Mouse (Mus musculus) adrenal gland, postnatal 14 days (tissue): ENCODE data around the gene Gpatch8. TPM values are rescaled to one million over a fixed set of nuclear protein-coding genes. Genes with fewer than 3 reads are reported as not detected.
A peak's percentile ranks its signal among the peaks of the same experiment; 100 is the strongest.
"Not testable (repeated sequence)": the region's sequence is repeated elsewhere in the genome, so short reads cannot be mapped to it uniquely, and the experiment has no call there.

ENCODE experiments used
- DNase-seq: peaks from one replicate; pipeline ENCODE4 v3.0.0; 2021; ENCODE audit warnings: mixed read lengths
- total RNA-seq: library from RNA; stranded (reverse); gene quantifications from 2 replicates; pipeline ENCODE4 v1.2.3, GENCODE M21; 2021

Gpatch8 gene
- total RNA-seq, 1 experiment from 2014 or later: 29.7 TPM

DNA sequence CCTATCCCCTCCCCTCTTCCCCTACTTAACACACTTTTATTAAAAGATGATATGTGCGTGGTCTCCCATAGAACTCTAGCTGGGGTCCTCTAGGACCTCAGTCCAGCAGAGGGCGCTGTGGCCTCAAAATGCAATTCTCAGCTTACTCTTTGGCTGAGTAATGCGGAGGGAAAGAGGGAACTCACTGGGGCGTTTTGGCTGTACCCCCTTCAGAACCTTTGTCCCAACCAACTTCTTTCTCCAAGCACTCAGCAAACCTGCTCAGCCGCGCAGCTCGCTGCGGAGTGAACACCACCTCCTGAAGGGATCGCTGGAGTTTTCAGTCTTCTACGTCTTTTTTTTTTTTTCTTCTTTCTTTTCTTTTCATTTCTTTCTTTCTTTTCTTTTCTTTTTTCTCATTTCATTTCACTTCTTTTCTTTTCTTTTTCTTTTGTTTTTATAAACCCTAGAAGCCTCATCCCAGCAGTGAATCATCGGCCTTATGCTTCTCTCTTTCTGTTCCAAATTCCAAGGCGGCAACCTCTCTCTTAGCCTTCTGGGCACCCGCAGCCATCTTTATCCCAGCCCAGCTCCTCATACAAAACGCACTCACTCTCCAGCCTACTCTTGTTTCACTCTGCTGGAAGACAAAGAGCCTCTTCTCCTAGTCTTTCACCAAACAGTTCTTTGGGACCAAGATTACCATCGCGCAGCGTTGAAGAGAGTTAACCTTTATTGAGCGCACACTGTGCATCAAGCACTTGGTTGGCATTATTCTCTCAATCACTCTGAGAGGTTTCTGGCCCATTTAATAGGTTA lies 16.9 kb upstream of the Gpatch8 start:
- peak; percentile 91 for DNase-seq

DNA sequence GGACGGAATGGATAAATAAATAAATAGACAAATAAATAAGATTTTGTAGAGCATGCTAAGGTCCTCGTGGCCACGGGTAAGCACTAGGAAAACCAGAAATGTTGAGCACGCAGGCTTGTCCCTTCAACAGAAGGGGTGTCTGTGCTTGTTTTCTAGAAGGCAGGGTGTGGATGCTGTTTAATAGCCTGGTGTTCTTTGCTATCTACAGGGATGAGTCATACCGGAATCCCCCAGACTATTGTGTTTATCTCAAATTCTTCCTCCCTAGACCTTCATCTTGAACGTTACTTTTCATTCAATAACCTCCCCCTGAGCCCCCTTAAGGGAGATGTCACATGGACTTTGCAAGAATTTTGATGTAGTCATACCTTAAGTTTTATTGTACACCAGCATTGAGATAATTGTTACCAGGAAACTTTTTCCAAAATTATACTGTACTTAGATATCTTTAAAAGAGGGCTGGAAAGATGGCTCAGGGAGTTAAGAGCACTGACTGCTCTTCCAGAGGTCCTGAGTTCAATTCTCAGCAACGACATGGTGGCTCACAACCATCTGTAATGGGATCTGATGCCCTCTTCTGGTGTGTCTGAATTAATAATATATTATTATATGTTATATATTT lies 12.7 kb upstream of the Gpatch8 start:
- no peak for DNase-seq

DNA sequence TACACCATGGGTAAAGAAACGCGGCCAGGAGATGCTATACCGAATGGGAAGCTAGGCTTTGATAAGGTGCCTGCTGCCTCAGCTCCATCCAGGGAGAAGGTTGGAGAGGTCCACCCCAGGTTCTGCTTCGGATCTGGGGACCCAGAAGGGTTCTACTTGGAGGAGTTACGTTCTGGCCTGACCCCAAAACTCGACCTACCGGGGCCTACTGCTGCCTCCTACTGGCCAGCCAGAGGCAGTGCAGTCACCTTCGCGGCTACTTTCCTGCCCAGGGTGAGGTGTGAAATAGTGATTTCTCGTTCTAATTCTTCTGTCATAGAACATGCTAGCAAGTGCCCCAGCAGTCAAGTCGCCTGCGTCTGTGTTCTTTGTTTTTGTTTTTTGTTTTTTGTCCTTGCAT lies 12.0 kb upstream of the Gpatch8 start:
- peak; percentile 12 for DNase-seq

DNA sequence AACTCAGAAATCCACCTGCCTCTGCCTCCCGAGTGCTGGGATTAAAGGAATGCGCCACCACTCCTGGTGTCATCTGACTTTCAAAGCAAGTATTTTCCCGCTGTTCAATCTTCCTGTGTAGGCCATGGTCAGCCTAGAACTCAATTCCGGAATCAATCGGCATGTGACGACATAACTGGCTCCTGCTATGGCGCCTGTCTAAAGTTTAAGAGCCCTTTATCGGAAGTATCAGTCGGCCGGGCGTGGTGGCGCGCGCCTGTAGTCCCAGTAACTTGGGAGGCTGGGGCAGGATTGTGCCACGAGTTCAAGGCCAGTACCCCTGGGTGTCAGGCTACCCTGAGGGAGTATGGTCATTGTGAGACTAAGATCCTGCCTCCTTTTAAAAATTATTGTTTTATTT lies 11.5 kb upstream of the Gpatch8 start:
- DNase-seq: no peak

DNA sequence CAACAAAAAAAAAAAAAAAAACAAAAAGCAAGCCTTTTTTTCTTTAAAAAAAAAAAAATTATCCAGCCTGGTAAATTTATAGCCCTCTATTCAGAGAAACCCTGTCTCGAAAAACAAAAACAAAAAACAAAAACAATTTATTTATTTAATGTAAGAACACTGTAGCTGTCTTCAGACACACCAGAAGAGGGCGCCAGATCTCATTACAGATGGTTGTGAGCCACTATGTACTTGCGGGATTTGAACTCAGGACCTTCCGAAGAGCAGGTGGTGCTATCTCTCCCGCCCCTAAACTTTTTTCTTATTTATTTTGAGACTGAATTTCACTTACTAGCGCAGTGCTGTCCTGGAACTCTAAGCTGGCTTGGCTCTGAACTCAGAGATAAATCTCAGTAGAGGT lies 11.0 kb upstream of the Gpatch8 start:
- no peak for DNase-seq

DNA sequence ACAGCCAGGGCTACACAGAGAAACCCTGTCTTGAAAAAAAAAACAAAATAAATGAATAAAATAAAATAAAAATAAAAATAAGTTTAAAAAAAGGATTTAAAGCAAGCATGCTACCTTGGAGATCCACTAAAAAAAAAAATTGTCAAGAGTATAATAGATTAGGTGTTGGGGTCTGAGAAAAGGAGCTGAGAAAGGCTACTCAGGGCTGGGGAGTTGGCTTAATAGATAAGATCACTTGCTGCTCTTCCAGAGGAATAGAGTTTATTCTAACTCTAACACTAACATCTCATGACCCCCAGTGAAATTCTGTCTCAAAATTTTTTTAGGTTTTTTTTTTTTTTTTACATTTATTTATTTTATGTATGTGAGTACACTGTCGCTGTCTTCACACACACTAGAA lies 10.1 kb upstream of the Gpatch8 start:
- no peak for DNase-seq

DNA sequence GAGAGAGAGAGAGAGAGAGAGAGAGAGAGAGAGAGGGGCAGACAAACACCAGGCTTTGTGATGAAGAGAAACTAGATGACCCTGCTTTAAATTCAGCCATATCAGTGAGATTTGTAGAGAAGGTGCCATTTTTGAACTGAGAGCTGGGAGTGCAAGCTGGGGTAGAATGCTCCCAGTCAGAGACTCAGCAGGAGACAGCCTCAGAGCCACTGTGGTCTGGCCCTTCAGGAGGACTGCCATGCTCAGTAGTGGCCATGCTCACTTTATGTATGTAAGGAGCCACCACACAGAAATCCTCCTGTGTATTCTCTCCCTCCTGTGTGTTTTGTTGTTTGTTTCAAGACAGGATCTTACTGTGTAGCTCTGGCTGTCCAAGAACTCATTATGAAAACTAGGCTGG lies 9.5 kb upstream of the Gpatch8 start:
- DNase-seq: no peak

DNA sequence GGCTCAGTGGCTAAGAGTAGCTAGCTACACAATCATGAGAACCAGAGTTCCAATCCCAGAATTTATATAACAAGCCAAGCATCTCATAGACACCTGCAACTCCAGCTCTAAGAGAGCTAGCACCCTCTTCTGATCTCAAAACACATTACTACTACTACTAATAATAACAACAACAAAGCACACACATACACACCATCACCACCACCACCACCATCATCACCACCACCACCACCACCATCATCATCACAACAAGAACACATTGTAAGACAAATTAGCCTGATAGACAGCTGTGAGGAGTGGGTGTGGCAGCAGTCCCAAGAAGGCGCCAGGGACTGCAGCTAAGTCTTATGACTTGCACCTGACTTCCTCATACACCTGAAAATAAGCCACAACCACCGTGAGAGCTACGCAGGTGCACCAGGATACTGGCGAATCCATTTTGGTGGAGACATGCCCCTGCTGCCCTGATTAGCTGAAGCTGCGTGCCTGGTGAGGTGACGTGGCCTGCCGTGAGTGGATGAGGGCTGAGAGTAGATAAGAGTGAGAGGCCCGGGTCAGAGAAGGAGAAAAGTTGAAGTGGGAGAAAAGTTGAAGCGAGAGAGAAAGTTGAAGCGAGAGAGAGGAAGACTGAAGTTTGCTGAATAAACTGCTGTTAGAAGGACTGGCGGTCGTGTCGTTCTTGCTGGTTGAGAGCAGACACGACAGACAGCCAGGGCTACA lies 8.9 kb upstream of the Gpatch8 start:
- not testable (repeated sequence) for DNase-seq

DNA sequence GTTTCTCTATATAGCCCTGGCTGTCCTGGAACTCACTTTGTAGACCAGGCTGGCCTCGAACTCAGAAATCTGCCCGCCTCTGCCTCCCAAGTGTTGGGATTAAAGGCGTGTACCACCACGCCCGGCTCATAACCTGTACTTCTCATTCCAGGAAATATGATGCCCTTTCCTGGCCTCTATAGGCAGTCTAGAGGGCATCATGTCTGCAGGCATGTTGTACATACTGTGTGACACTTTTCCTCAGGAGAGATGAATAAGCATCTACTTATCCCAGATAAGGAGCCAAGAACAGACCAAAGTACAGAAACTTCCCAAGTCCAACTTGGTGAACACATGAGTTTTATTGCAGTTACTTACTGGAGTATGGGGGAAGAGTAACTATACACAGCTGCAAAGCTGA lies 2.5 kb upstream of the Gpatch8 start:
- DNase-seq: no peak

DNA sequence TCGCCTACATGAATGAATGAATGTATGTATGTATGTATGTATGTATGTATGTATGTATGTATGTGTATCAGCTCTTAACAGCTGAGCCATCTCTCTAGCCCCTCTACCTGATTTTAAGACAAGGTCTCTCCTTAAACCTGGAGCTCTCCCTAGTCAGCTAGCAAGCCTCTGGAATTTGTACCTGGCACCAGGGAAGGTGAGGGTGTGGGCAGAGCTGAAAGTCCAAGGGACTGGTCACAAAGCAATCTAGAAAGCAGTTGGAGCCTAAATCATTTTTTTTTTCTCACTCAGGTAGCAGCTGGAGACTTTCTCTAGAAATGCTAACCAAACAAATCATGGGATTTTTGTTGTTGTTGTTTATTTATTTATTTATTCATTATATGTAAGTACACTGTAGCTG lies 1.2 kb upstream of the Gpatch8 start:
- DNase-seq: no peak

DNA sequence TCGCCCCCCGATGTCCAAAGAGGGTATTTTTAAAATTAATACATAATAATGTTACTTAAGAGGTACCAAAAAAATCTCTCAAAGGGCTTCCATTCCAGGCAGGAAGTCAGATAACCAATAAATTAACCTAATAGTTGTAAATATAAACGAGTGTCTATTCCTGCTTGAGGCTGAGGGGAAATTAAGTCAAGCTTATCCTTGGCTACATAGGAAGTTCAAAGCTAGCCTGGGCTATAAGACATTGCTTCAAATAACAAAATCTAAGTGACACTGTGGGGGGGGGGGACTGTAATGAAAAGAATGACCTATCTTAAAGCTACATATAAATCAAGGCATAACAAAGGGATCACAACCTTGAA lies 503 bp upstream of the Gpatch8 start:
- no peak for DNase-seq

DNA sequence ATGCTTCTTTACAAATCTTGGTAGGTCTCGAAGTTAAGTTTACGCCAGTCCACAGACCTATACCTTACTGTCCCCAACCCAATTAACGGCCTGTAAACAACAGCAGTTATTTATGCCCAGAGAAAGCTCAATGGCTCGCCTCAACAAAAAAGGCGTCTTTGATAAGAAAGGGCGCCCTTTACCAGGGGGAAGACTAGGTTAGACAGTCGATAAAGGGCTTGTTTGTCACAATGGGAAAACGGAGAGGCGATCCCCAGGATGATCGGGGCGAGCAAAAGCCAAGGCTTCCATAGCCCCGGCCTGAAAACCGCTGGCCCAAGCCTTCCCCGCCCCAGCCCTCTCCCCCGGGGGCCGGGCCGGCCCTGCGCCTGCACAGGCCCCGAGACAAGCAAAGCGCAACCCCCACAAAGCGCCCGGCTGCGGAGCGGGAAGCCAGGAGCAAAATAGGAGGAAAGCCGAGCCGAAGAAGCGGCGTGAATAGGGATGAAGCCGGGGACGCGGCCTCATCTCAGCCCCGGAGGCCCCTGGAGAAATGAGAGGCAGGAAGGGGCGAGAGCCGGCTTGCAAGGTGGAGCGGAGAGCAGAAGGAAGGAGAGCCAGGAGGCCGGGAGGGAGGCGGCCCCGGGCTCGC lies 677 bp downstream of the Gpatch8 start:
- DNase-seq: peak; percentile 55

DNA sequence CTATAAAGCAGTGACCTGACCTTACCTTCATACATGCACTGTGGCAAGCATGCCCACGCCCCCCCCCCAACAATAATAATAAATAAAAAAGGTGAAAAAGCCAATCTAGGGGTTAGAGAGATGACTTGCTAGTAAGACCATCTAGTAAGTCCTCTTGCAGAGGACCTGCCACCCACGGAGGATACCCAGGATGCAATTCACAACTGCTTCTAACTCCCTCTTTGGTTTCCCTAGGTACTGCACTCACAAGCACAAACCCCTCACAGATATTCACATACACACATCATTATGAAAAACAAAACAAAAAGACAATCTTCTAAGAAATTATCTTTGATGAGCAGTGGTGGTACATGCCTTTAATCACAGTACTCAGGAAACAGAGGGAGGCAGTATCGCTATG lies 4.1 kb downstream of the Gpatch8 start:
- no peak for DNase-seq

DNA sequence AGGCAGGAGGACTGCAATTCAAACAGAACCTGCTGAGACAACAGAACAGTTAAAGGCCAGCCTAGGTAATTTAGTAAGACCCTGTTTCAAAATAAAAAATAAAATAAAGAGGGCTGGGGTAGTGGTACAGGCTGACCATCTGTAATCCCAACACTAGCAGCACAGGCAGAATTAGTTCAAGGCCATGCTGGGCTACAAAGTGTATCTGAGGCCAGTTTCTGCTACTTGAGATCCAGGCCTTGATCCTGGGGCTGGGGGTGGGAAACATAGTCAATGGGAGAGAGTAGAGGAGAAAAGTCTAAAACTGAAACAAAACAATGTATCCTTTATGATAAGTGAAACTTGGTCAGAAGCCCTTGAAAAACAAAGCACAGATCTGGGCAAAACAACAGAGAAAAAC lies 5.0 kb downstream of the Gpatch8 start:
- peak; percentile 8 for DNase-seq

DNA sequence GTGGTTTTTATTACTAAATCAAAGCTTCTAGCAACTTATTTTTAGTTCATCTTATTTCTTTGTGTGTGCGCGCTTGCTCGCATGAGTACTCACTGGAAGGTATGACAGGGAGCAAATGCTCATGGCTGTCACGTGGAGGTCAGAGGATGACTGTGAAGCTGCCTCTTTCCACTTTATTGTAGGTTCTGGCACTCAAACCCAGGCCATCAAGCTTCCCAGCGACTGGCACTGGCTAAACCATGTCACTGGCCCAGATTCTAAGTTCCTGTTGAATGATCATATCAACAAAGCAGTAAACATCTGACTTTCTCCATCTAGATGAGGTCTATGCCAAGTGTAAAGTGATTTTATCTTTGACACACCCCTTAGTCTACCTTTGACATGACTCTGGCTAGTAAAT lies 14.7 kb downstream of the Gpatch8 start:
- DNase-seq: peak; percentile 68

DNA sequence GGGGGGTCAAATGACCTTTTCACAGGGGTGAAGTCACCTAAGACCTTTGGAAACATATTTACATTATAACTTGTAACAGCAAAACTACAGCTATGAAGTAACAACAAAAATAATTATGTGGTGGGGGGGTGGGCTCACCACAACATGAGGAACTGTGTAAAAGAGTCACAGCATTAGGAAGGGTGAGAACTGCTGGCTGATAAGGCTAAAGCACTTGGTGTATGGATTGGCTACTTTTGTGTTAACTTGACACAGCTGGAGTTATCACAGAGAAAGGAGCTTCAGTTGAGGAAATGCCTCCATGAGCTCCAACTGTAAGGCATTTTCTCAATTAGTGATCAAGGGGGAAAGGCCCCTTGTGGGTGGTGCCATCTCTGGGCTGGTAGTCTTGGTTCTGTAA lies 15.9 kb downstream of the Gpatch8 start:
- not testable (repeated sequence) for DNase-seq

DNA sequence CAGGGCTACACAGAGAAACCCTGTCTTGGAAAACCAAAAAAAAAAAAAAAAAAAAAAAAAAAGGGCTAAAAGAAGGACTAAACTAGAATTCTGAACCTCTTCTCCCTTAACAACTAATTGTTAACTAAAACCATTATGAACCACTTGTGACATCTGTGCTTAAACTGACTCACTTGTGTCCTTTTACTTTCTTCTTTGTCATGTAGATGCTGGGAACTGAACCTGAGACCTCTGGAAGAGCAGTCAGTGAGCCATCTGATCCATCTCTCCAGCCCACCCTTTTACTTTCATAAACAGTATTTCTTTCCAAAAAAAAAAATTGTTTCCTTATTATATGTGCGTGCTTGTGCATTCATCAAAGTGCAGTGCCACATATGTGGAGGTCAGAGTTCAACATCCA lies 16.5 kb downstream of the Gpatch8 start:
- no peak for DNase-seq

DNA sequence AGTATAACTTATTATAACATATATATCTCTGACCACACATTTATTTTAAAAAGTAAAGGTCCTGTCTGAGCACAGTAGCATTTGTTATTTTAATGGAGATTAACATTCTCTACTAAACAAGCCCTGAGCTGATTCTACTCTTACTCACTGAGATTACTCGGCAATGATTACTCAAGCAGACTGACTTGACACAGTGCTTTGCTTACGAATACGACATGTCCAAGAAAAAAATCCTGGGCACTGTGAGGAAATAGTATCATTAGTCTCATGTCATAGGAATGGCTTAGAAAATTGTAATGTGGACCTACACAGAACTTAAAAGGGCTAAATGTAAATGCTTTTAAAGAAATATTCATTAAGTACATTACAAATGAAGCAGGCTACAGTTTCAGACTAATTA lies 20.0 kb downstream of the Gpatch8 start:
- no peak for DNase-seq

DNA sequence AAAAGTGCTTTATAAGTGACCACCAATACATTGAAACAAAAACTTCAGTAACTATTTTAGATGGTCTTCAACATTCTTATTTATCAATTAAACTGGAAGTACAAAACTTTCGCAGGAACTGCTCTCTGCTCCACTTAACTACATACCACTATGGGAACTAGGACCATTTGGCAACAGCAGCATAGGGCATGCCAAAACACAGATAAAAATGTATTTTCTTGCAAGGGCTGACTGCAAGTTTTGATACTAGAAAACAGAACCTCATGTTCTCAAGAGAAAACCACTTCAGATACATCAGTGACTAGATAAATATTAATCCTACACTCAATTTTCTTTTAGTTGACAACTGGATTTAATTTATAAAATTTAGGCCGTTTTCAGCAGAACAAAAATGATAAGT lies 22.1 kb downstream of the Gpatch8 start:
- DNase-seq: no peak

DNA sequence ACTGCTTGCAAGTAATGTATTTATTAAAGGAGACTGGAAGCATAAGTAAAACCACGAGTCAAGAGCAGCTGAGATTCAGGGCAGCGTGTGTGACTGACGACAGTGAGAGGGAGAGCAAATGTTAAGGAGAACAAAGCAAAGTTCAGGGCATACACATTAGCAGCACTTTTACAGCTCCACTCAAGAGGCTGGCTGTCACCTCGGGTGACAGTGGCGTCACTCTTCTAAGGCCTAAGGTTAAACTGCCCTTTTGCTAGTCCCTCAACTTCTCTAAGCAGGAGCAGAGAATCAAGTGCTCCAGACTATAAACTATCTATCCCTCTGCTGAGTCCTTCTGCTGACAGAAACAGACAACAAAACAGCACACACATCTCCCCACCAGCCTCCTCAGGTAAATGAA lies 24.8 kb downstream of the Gpatch8 start:
- no peak for DNase-seq

DNA sequence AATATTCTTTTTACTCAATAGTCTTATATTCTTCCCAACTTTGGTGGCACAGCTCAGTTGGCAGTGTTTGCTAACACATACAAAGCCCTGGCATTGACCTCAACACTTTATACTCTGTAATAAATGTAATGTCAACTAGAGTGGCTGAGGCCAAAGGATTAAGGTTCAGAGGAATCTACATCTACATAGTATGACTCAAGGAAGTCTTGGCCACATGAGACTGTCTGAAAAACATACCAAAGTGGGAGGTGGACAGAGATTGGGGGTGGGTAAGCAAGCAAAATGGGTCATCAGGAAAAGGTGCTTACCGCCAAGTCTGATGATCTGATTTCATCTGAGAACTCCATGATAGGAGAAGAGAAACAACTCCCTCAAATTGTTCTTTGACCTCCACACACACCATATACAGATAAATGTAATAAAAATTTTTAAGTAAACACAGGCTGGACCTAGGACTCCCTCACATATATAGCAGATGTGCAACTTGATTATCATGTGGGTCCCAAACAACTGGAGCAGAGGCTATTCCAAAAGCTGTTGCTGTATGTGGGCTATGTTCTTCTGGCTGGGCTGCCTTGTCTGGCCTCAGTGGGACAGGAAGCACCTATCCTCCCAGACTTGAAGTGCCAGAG lies 41.3 kb downstream of the Gpatch8 start:
- DNase-seq: no peak

DNA sequence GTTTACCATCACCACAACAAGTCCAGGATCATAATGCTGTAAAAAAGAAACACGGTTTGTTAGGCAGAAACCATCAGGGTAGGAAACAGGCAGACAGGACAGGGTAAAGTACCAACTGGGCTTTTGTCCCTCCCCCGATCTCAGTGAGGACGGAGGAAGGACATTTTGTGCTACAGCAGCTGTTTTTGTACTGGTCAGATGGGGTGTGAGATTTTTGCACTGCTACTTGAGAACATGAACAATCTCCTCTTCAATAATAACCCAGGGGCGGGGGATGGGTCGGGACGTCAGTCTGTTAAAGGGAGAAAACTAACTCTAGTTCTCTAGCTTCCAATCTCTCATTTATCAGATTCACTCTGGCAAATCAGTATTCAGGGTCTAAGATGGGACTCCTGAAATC lies 46.0 kb downstream of the Gpatch8 start:
- peak; percentile 27 for DNase-seq

DNA sequence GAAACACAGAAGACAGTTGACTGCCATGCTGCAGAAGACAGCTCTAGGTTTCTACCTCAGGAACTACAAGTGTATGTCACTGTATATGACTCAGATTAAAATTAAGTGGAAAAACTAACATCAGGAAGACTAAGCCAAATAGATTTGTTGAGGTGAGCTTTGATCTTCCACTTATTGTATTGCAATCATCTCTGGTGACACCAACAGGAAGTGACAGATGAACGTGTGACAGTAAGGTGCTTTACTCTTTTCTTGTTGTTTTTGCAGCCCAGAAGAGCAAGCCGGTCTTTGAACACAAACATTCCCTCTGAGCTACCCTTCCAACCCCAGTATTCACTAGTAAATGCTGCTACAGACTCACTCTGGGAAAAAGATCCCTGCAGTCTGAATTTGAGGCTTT lies 59.5 kb downstream of the Gpatch8 start:
- DNase-seq: no peak
